25 mouse cellular contexts compared by ENCODE assay signal in genomic region chr14:105167181-105167580, GRCm38 (mm10). TPM values are rescaled to one million over a fixed set of nuclear protein-coding genes. Genes with fewer than 3 reads are reported as not detected.
A peak's percentile ranks its signal among the peaks of the same experiment; 100 is the strongest.
DNase-seq lines count a peak whose midpoint lies in the region; ATAC-seq and TF ChIP-seq lines count a peak whose summit lies in the region.
"Had no signal": no experiment of that assay in that cellular context is flagged by ENCODE, and none has a peak within 500 bp of the region (broad histone marks: within the 10 kb centered on the region; RNA-seq: fewer than 3 reads in every experiment).

No protein-coding gene starts in this region.

- no peaks in the 10 kb centered on the region for H3K27me3 ChIP-seq in liver, embryonic 14.5 days (ENCODE audit: control insufficient read depth, insufficient read depth, low read length)
- H3K27me3 ChIP-seq in liver, postnatal 0 days (ENCODE audit: insufficient read depth, low read length), result no peaks in the 10 kb centered on the region
- H3K27me3 ChIP-seq in cerebellum, adult 2 months (ENCODE audit: control insufficient read depth, insufficient read depth, low read length), result no peaks in the 10 kb centered on the region
- H3K27me3 ChIP-seq: CH12.LX; forebrain, embryonic 15.5 days; heart, embryonic 15.5 days; intestine, embryonic 15.5 days; limb, embryonic 15.5 days; neural tube, embryonic 15.5 days had no signal

- no peak for TF ChIP-seq POLR2A in cerebellum, adult 2 months (IDR thresholded peaks at IDR 0.05; ENCODE audit: borderline replicate concordance, insufficient read depth, low read length)

- H3K4me3 ChIP-seq in liver, embryonic 14.5 days (ENCODE audit: insufficient read depth in 1 of 2, low read depth in 2 of 2, low read length in 2 of 2), result no peak overlapping the region
- no peak overlapping the region for H3K4me3 ChIP-seq in liver, postnatal 0 days (ENCODE audit: low read depth, low read length)
- no peak overlapping the region for H3K4me3 ChIP-seq in cerebellum, adult 2 months (replicated peaks; ENCODE audit: insufficient read depth, low read depth, low read length)
- H3K4me3 ChIP-seq: forebrain, embryonic 15.5 days; heart, embryonic 15.5 days; intestine, embryonic 15.5 days; limb, embryonic 15.5 days; neural tube, embryonic 15.5 days had no signal

- TF ChIP-seq EP300 in liver, embryonic 14.5 days (IDR thresholded peaks at IDR 0.05; ENCODE audit: low read depth), result no peak
- TF ChIP-seq EP300 in liver, postnatal 0 days (IDR thresholded peaks at IDR 0.05; ENCODE audit: low read depth), result no peak

- H3K9ac ChIP-seq in liver, embryonic 14.5 days (replicated peaks), result peak overlapping the region; percentile 21; the same call in 1 of the 2 replicates
- no peak overlapping the region for H3K9ac ChIP-seq in liver, postnatal 0 days (replicated peaks)
- H3K9ac ChIP-seq: forebrain, embryonic 15.5 days; heart, embryonic 15.5 days; hindbrain, embryonic 14.5 days; intestine, embryonic 15.5 days; limb, embryonic 15.5 days; neural tube, embryonic 15.5 days had no signal

- H3K4me1 ChIP-seq in liver, embryonic 14.5 days (replicated peaks; ENCODE audit: control insufficient read depth in 2 of 2, insufficient read depth in 2 of 2, low read length in 1 of 2), result peaks cover 0 to 5% of the 10 kb centered on the region in 2 experiments; a peak in 1 of 4 replicates
- peaks cover 3% of the 10 kb centered on the region; the same call in 1 of the 2 replicates for H3K4me1 ChIP-seq in liver, postnatal 0 days (ENCODE audit: insufficient read depth)
- H3K4me1 ChIP-seq in cerebellum, adult 2 months (ENCODE audit: control insufficient read depth, insufficient read depth, low read length), result no peaks in the 10 kb centered on the region
- H3K4me1 ChIP-seq: intestine, embryonic 15.5 days; limb, embryonic 15.5 days had no signal

- DNase-seq in liver, embryonic 14.5 days (ENCODE audit: low read depth in 3 of 3, low spot score in 3 of 3), result no peak
- DNase-seq in liver, postnatal 0 days, result no peak
- peak; percentile 43 to 70 for DNase-seq in cerebellum, adult 2 months
- peak; percentile 44 to 59 for DNase-seq in cerebellum, postnatal 25 days
- DNase-seq in kidney, postnatal 10 days, result no peak
- no peak for DNase-seq in kidney, postnatal 14 days
- no peak for DNase-seq in layer of hippocampus, postnatal 14 days (ENCODE audit: low spot score in 2 of 2)
- no peak for DNase-seq in adipocyte (ENCODE audit: low spot score)
- DNase-seq: adrenal gland, postnatal 14 days; gastrocnemius, postnatal 14 days; heart, postnatal 4 days; kidney, adult 8-10 months; kidney, postnatal 25 days; lung, adult 18-20 months; lung, postnatal 10 days; thymus, adult 18-20 months; thymus, postnatal 36 days had no signal

- no peaks in the 10 kb centered on the region for H3K9me3 ChIP-seq in liver, embryonic 14.5 days (ENCODE audit: control insufficient read depth, low read length)
- H3K9me3 ChIP-seq in liver, postnatal 0 days (ENCODE audit: low read length), result no peaks in the 10 kb centered on the region
- H3K9me3 ChIP-seq: forebrain, embryonic 15.5 days; heart, embryonic 15.5 days; intestine, embryonic 15.5 days; limb, embryonic 15.5 days; neural tube, embryonic 15.5 days had no signal

- WGBS in liver, embryonic 14.5 days (ENCODE audit: insufficient replicate concordance), result 93% methylated on average over 1 of the region's 1 CpGs
- 82% methylated on average over 1 of the region's 1 CpGs for whole genome bisulfite sequencing in liver, postnatal 0 days (ENCODE audit: insufficient replicate concordance)
- 8% methylated on average over 1 of the region's 1 CpGs for WGBS in cerebellum, adult 2 months

- no peak overlapping the region for H3K4me2 ChIP-seq in liver, embryonic 14.5 days (ENCODE audit: low read depth)
- no peak overlapping the region for H3K4me2 ChIP-seq in liver, postnatal 0 days (ENCODE audit: low read depth, low read length)
- H3K4me2 ChIP-seq: forebrain, embryonic 15.5 days; heart, embryonic 15.5 days; hindbrain, embryonic 14.5 days; intestine, embryonic 15.5 days; limb, embryonic 15.5 days; midbrain, embryonic 11.5 days; neural tube, embryonic 15.5 days had no signal

- ATAC-seq in liver, embryonic 14.5 days (ENCODE audit: insufficient read depth), result no peak
- no peak for ATAC-seq in liver, postnatal 0 days
- ATAC-seq: forebrain, embryonic 15.5 days; intestine, embryonic 15.5 days had no signal

- TF ChIP-seq CTCF in liver, embryonic 14.5 days (IDR thresholded peaks at IDR 0.05; ENCODE audit: low read depth), result no peak
- TF ChIP-seq CTCF in liver, postnatal 0 days (IDR thresholded peaks at IDR 0.05; ENCODE audit: low read depth), result no peak
- no peak for TF ChIP-seq CTCF in cerebellum, adult 2 months (IDR thresholded peaks at IDR 0.05; ENCODE audit: borderline replicate concordance, insufficient read depth, low read depth, low read length)

- no peaks in the 10 kb centered on the region for H3K36me3 ChIP-seq in liver, embryonic 14.5 days (replicated peaks; ENCODE audit: control insufficient read depth, insufficient read depth, low read depth)
- H3K36me3 ChIP-seq in liver, postnatal 0 days (replicated peaks; ENCODE audit: insufficient read depth, low read length), result no peaks in the 10 kb centered on the region
- H3K36me3 ChIP-seq: forebrain, embryonic 15.5 days; heart, embryonic 15.5 days; intestine, embryonic 15.5 days; limb, embryonic 15.5 days; neural tube, embryonic 15.5 days had no signal

- H3K27ac ChIP-seq in liver, embryonic 14.5 days, result no peak overlapping the region
- no peak overlapping the region for H3K27ac ChIP-seq in liver, postnatal 0 days (ENCODE audit: low read depth)
- H3K27ac ChIP-seq in cerebellum, adult 2 months (ENCODE audit: insufficient read depth, low read length), result no peak overlapping the region
- H3K27ac ChIP-seq: forebrain, embryonic 15.5 days; heart, embryonic 15.5 days; hindbrain, embryonic 14.5 days; intestine, embryonic 15.5 days; limb, embryonic 15.5 days; neural tube, embryonic 15.5 days had no signal

RNA-seq across cellular contexts. Expression of gene Rbm26, which starts 9.9 kb away (rescaled TPM):
- 8.6 and 11.7 TPM in 2 replicates for polyA plus RNA-seq in liver, embryonic 14.5 days (2012; rRNA removed)
- 9.0 and 9.1 TPM in 2 replicates for polyA plus RNA-seq in liver, embryonic 14.5 days (2014; fragmentation: Nextera tagmentation; extraction: Ambion mirVana)
- 8.3 and 9.8 TPM in 2 replicates for polyA plus RNA-seq in liver, postnatal 0 days (2015; fragmentation: Nextera tagmentation; extraction: Ambion mirVana)
- 39.6 and 43.3 TPM in 2 replicates for polyA plus RNA-seq in cerebellum, adult 2 months (2012; rRNA removed)
- total RNA-seq in layer of hippocampus, postnatal 14 days (2021), result 10 to 100 TPM; 58.1 to 60.8 TPM

Comparison
In these comparisons a context has a peak if more than half of its experiments do, and no peak if none do; other contexts are left out.
1. DNase-seq: peak in cerebellum, adult 2 months (2 of 2) and cerebellum, postnatal 25 days (2 of 2); none in liver, embryonic 14.5 days (0 of 3), liver, postnatal 0 days (single experiment), kidney, postnatal 10 days (single experiment), kidney, postnatal 14 days (single experiment), layer of hippocampus, postnatal 14 days (0 of 2) and adipocyte (single experiment).